Mouse (Mus musculus) G1E (cell line): ENCODE results near the gene Mcee.

Experiments
- CTCF ChIP-seq: IDR thresholded peaks from 2 replicates; pipeline ENCODE4 v1.5.1; 2012; ENCODE audit warnings: low read depth, low read length, inconsistent platforms, mixed read lengths
- GATA1 ChIP-seq: IDR thresholded peaks from 2 replicates; pipeline ENCODE4 v1.6.1; 2012; ENCODE audit warnings: borderline replicate concordance, low read length, inconsistent platforms, mixed read lengths
- GATA2 ChIP-seq: IDR thresholded peaks from 2 replicates; pipeline ENCODE4 v1.6.1; 2012; ENCODE audit warnings: low read depth, low read length, inconsistent platforms, borderline replicate concordance
- POLR2AphosphoS5 ChIP-seq: IDR thresholded peaks from 2 replicates; pipeline ENCODE4 v1.6.1; 2012; ENCODE audit warnings: low read depth, low read length, inconsistent platforms; ENCODE audit not compliant: insufficient replicate concordance
- TAL1 ChIP-seq: conservative IDR thresholded peaks from 2 replicates; pipeline ENCODE4 v1.6.1; 2012; ENCODE audit warnings: low read depth, low read length, inconsistent platforms, mixed read lengths

GRCm38 (mm10) chr7:64424861-64425260 lies 32.5 kb downstream of the Mcee start:
- TF ChIP-seq GATA1, result no peak
- no peak for TF ChIP-seq CTCF
- TF ChIP-seq GATA2, result no peak
- TF ChIP-seq POLR2AphosphoS5, result no peak
- no peak for TF ChIP-seq TAL1
